Mouse (Mus musculus) ZHBTc4 (cell line): ENCODE results near the gene Vmn1r32.

Experiments
- DNase-seq: peaks from one replicate; pipeline ENCODE4 v3.0.0-alpha.2; 2011; ENCODE audit warnings: low read depth, low spot score

Gene Vmn1r32

GRCm38 (mm10) chr6:66559996-66560395 lies at the start of gene Vmn1r32:
Vmn1r32 (minus strand) TSS chr6:66560096.
- no peak for DNase-seq

GRCm38 (mm10) chr6:66595804-66596203 lies 35.9 kb upstream of the Vmn1r32 start:
- no peak for DNase-seq

- DNase-seq = no peak
Observed at GRCm38 (mm10) chr6:66535966-66536365, 23.9 kb downstream of the Vmn1r32 start.

- DNase-seq = peak; percentile 100
Observed at GRCm38 (mm10) chr6:66535028-66535862, 24.7 kb downstream of the Vmn1r32 start, which contains the start of gene Mad2l1. Mad2l1 (plus strand) TSS chr6:66535390.

- DNase-seq = no peak
Observed at GRCm38 (mm10) chr6:66534366-66534941, 25.4 kb downstream of the Vmn1r32 start.

- peak; percentile 56 for DNase-seq
Observed at GRCm38 (mm10) chr6:66533241-66533640, 26.7 kb downstream of the Vmn1r32 start.

GRCm38 (mm10) chr6:66528386-66528785 lies 31.5 kb downstream of the Vmn1r32 start:
- peak; percentile 50 for DNase-seq

- DNase-seq = peak; percentile 67
Observed at GRCm38 (mm10) chr6:66516368-66516767, 43.5 kb downstream of the Vmn1r32 start.
